7 mouse cellular contexts compared by ENCODE assay signal in genomic region chr3:86114659-86115338, GRCm38 (mm10). TPM values are rescaled to one million over a fixed set of nuclear protein-coding genes. Genes with fewer than 3 reads are reported as not detected.
A peak's percentile ranks its signal among the peaks of the same experiment; 100 is the strongest.
DNase-seq lines count a peak whose midpoint lies in the region; ATAC-seq lines count a peak whose summit lies in the region.

No protein-coding gene starts in this region.

- intact Hi-C loops in left cerebral cortex, postnatal 36 days (cut with DNase I): no loop called here

- no peaks in the 10 kb centered on the region for H3K27me3 ChIP-seq in embryonic facial prominence, embryonic 14.5 days (replicated peaks; ENCODE audit: control insufficient read depth, insufficient read depth, low read length)
- no peaks in the 10 kb centered on the region for H3K27me3 ChIP-seq in splenic B cell, adult 2 months (ENCODE audit: control insufficient read depth, insufficient read depth, low read length, poor library complexity, severe bottlenecking)

- 41% methylated on average over 12 of the region's 12 CpGs for WGBS in embryonic facial prominence, embryonic 14.5 days

- peaks cover 11% of the 10 kb centered on the region; the same call in 1 of the 2 replicates for H3K4me1 ChIP-seq in embryonic facial prominence, embryonic 14.5 days (ENCODE audit: control insufficient read depth, insufficient read depth, low read length)

- peaks cover 15% of the 10 kb centered on the region for H3K36me3 ChIP-seq in embryonic facial prominence, embryonic 14.5 days (ENCODE audit: control insufficient read depth, insufficient read depth, low read length)
- no peaks in the 10 kb centered on the region for H3K36me3 ChIP-seq in splenic B cell, adult 2 months (ENCODE audit: control insufficient read depth, insufficient read depth, low read length, poor library complexity, severe bottlenecking)

- ATAC-seq in embryonic facial prominence, embryonic 14.5 days (ENCODE audit: low read depth): peak; percentile 45; the same call in 1 of the 2 replicates

- peak overlapping the region; percentile 25; the same call in 1 of the 2 replicates for H3K4me2 ChIP-seq in embryonic facial prominence, embryonic 14.5 days (ENCODE audit: low read depth, low read length)

- peak; percentile 35 for DNase-seq in left cerebral cortex, adult 11 months (ENCODE audit: low spot score)
- DNase-seq in left cerebral cortex, postnatal 36 days (ENCODE audit: low spot score in 2 of 2): no peak
- DNase-seq in embryonic facial prominence, embryonic 14.5 days (ENCODE audit: low spot score): peak; percentile 72
- peak; percentile 11 to 68 for DNase-seq in layer of hippocampus, adult 18-20 months (ENCODE audit: low spot score in 2 of 2)
- peak; percentile 12 for DNase-seq in splenic B cell, adult 2 months (ENCODE audit: low read depth, low spot score)
- DNase-seq in urinary bladder, postnatal 10 days (ENCODE audit: low spot score): no peak
- DNase-seq in MN1 (ENCODE audit: low spot score): no peak

- no peak overlapping the region for H3K9ac ChIP-seq in embryonic facial prominence, embryonic 14.5 days (ENCODE audit: low read depth, low read length)

- H3K4me3 ChIP-seq in embryonic facial prominence, embryonic 14.5 days (ENCODE audit: low read depth, low read length): no peak overlapping the region

- H3K9me3 ChIP-seq in embryonic facial prominence, embryonic 14.5 days (ENCODE audit: control insufficient read depth, low read length): peaks cover 12% of the 10 kb centered on the region

- H3K27ac ChIP-seq in embryonic facial prominence, embryonic 14.5 days (replicated peaks; ENCODE audit: low read depth, low read length): peak overlapping the region; percentile 58

RNA-seq across cellular contexts. Expression of gene Rps3a1, which starts 27.7 kb away (rescaled TPM):
- total RNA-seq in left cerebral cortex, postnatal 36 days (2021): 100 to 1,000 TPM; 339 to 380 TPM
- 1,488 and 1,507 TPM in 2 replicates for polyA plus RNA-seq in embryonic facial prominence, embryonic 14.5 days (2014; fragmentation: Nextera tagmentation; extraction: Ambion mirVana)
- 100 to 1,000 TPM; 445 to 459 TPM for total RNA-seq in layer of hippocampus, adult 18-20 months (2021)

Comparison
In these comparisons a context has a peak if more than half of its experiments do, and no peak if none do; other contexts are left out.
1. DNase-seq: peak in left cerebral cortex, adult 11 months (single experiment), embryonic facial prominence, embryonic 14.5 days (single experiment), layer of hippocampus, adult 18-20 months (2 of 2) and splenic B cell, adult 2 months (single experiment); none in left cerebral cortex, postnatal 36 days (0 of 2), urinary bladder, postnatal 10 days (single experiment) and MN1 (single experiment).